Mouse (Mus musculus): ENCODE measurements around the gene Amz1.

GRCm38 (mm10) chr5:140752041-140752440 is 28.1 kb downstream of the Amz1 start:
- TF ChIP-seq GATA1 (IDR thresholded peaks at IDR 0.05; ENCODE audit: low read length) (no peak), TAL1 (IDR thresholded peaks at IDR 0.05; ENCODE audit: low read length) (no peak)
